ENCODE assay signal across 31 mouse cellular contexts in the genomic region with DNA sequence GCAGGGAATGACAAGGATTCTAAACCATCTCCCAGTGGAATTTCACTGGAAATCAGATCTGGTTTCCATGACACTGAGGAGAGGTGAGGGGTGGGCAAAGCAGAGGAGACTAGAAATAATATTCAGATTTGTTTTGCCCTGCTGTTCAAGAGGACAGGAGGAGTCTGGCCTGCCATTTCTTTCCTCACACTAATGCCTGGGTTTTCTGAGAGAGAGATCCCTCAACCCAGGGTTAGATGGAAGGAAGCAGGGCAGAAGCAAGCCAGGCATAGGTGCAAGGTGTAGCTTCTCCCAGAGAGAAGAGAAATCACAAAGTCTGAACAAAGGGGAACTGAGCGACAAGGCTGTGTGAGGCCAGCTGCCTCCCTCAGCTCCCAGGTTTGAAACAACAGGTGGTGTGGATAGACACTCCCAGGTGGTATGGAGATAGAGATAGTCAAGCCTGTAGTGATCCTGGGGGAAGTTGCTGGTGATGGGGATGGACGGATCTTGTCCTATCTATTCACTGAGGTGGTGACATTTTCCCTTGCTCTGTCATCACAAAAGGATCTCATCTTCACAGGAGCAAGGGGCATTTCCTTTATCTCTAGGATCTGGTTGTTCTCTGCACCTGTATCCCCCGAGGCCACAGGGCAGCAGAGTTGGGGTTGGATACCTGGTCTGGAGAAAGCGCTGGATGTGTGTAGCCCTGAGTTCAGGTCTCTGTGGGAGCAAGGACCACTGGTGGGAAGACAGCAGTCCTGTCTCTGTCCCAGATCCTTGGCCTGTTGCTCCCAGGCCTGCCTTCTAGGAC. TPM values are rescaled to one million over a fixed set of nuclear protein-coding genes. Genes with fewer than 3 reads are reported as not detected.
DNase-seq lines count a peak whose midpoint lies in the region; ATAC-seq and TF ChIP-seq lines count a peak whose summit lies in the region.
"Had no signal": no experiment of that assay in that cellular context is flagged by ENCODE, and none has a peak within 500 bp of the region (broad histone marks: within the 10 kb centered on the region; RNA-seq: fewer than 3 reads in every experiment).

No protein-coding gene starts in this region.

- ATAC-seq in midbrain, postnatal 0 days (ENCODE audit: low FRiP score) = no peak
- ATAC-seq in midbrain, embryonic 16.5 days = no peak
- ATAC-seq: forebrain, embryonic 14.5 days; forebrain, postnatal 0 days; hindbrain, postnatal 0 days had no signal

- no peaks in the 10 kb centered on the region for H3K36me3 ChIP-seq in midbrain, postnatal 0 days (ENCODE audit: insufficient read depth, low read length)
- no peaks in the 10 kb centered on the region for H3K36me3 ChIP-seq in midbrain, embryonic 16.5 days (ENCODE audit: control insufficient read depth, insufficient read depth, low read length)
- H3K36me3 ChIP-seq in embryonic facial prominence, embryonic 10.5 days (replicated peaks) = no peaks in the 10 kb centered on the region
- H3K36me3 ChIP-seq: embryonic facial prominence, embryonic 12.5 days; embryonic facial prominence, embryonic 15.5 days; heart, embryonic 12.5 days; heart, embryonic 15.5 days had no signal

- H3K9ac ChIP-seq in midbrain, postnatal 0 days (replicated peaks; ENCODE audit: low read length, poor library complexity, severe bottlenecking) = no peak overlapping the region
- no peak overlapping the region for H3K9ac ChIP-seq in midbrain, embryonic 16.5 days (ENCODE audit: low read depth, low read length)
- H3K9ac ChIP-seq: embryonic facial prominence, embryonic 12.5 days; embryonic facial prominence, embryonic 15.5 days; forebrain, postnatal 0 days; heart, embryonic 12.5 days; heart, embryonic 15.5 days; hindbrain, embryonic 14.5 days had no signal

- no peaks in the 10 kb centered on the region for H3K4me1 ChIP-seq in midbrain, postnatal 0 days (ENCODE audit: insufficient read depth, low read length)
- no peaks in the 10 kb centered on the region for H3K4me1 ChIP-seq in midbrain, embryonic 16.5 days (ENCODE audit: control insufficient read depth, insufficient read depth, low read length)
- peaks cover 8% of the 10 kb centered on the region for H3K4me1 ChIP-seq in embryonic facial prominence, embryonic 10.5 days
- H3K4me1 ChIP-seq: embryonic facial prominence, embryonic 12.5 days; heart, embryonic 12.5 days; heart, embryonic 15.5 days had no signal

- no peak for TF ChIP-seq CTCF in midbrain, postnatal 0 days (IDR thresholded peaks at IDR 0.05)

- WGBS in midbrain, postnatal 0 days = 79% methylated on average over 4 of the region's 4 CpGs
- 79% methylated on average over 4 of the region's 4 CpGs for WGBS in midbrain, embryonic 16.5 days
- WGBS in embryonic facial prominence, embryonic 10.5 days = 80% methylated on average over 4 of the region's 4 CpGs

- H3K9me3 ChIP-seq in midbrain, postnatal 0 days (ENCODE audit: low read length) = no peaks in the 10 kb centered on the region
- no peaks in the 10 kb centered on the region; the same call in 1 of the 2 replicates for H3K9me3 ChIP-seq in midbrain, embryonic 16.5 days (replicated peaks; ENCODE audit: control insufficient read depth, low read length, poor library complexity, severe bottlenecking)
- no peaks in the 10 kb centered on the region for H3K9me3 ChIP-seq in embryonic facial prominence, embryonic 10.5 days
- H3K9me3 ChIP-seq: embryonic facial prominence, embryonic 12.5 days; embryonic facial prominence, embryonic 15.5 days; heart, embryonic 15.5 days had no signal

- no peaks in the 10 kb centered on the region for H3K27me3 ChIP-seq in midbrain, postnatal 0 days (ENCODE audit: insufficient read depth, low read length)
- no peaks in the 10 kb centered on the region for H3K27me3 ChIP-seq in midbrain, embryonic 16.5 days (ENCODE audit: control insufficient read depth, insufficient read depth, low read depth, low read length)
- no peaks in the 10 kb centered on the region for H3K27me3 ChIP-seq in embryonic facial prominence, embryonic 10.5 days (replicated peaks; ENCODE audit: low read depth, poor library complexity, severe bottlenecking)
- H3K27me3 ChIP-seq: embryonic facial prominence, embryonic 12.5 days; embryonic facial prominence, embryonic 15.5 days; heart, embryonic 12.5 days; heart, embryonic 15.5 days had no signal

- H3K4me2 ChIP-seq in midbrain, postnatal 0 days (ENCODE audit: low read depth, low read length, poor library complexity, severe bottlenecking) = no peak overlapping the region
- H3K4me2 ChIP-seq in midbrain, embryonic 16.5 days (ENCODE audit: low read length) = no peak overlapping the region
- H3K4me2 ChIP-seq: embryonic facial prominence, embryonic 12.5 days; embryonic facial prominence, embryonic 15.5 days; heart, embryonic 12.5 days; heart, embryonic 15.5 days; hindbrain, embryonic 14.5 days had no signal

- no peak overlapping the region for H3K4me3 ChIP-seq in midbrain, postnatal 0 days (ENCODE audit: low read depth, low read length)
- H3K4me3 ChIP-seq in midbrain, embryonic 16.5 days (ENCODE audit: low read depth, low read length) = no peak overlapping the region
- no peak overlapping the region for H3K4me3 ChIP-seq in embryonic facial prominence, embryonic 10.5 days
- H3K4me3 ChIP-seq: embryonic facial prominence, embryonic 12.5 days; embryonic facial prominence, embryonic 15.5 days; gastrocnemius, adult 2 months; heart, embryonic 12.5 days; heart, embryonic 15.5 days had no signal

- H3K27ac ChIP-seq in midbrain, postnatal 0 days (ENCODE audit: low read depth, low read length) = 0 out of 2 replicates have a peak overlapping the region, but pooled peaks have one; percentile 26
- H3K27ac ChIP-seq in midbrain, embryonic 16.5 days (ENCODE audit: low read length) = no peak overlapping the region
- H3K27ac ChIP-seq in embryonic facial prominence, embryonic 10.5 days (replicated peaks) = no peak overlapping the region
- H3K27ac ChIP-seq: embryonic facial prominence, embryonic 12.5 days; embryonic facial prominence, embryonic 15.5 days; gastrocnemius, adult 2 months; heart, embryonic 15.5 days; hindbrain, embryonic 14.5 days; hindbrain, postnatal 0 days had no signal

- no peak for DNase-seq in midbrain, postnatal 0 days (ENCODE audit: low spot score)
- peak; percentile 42 for DNase-seq in thymus, postnatal 0 days (ENCODE audit: low spot score)
- no peak for DNase-seq in thymus, postnatal 10 days (ENCODE audit: low spot score in 2 of 2)
- peak; percentile 67 for DNase-seq in thymus, postnatal 25 days
- no peak for DNase-seq in adrenal gland, postnatal 10 days
- no peak for DNase-seq in embryonic facial prominence, embryonic 10.5 days (ENCODE audit: low spot score)
- DNase-seq: adrenal gland, adult 8-10 months; adrenal gland, postnatal 36 days; cerebellum, adult 18-20 months; cerebellum, adult 9-10 months; cerebellum, postnatal 14 days; forebrain, postnatal 0 days; gastrocnemius, adult 2 months; gastrocnemius, postnatal 14 days; heart, adult 11 months; heart, postnatal 14 days; heart, postnatal 4 days had no signal

RNA-seq across cellular contexts. Expression of gene Fam240a, which starts 8.6 kb away (rescaled TPM):
- total RNA-seq in midbrain, postnatal 0 days (2014; rRNA removed) = not detected in 2 replicates
- polyA plus RNA-seq in midbrain, postnatal 0 days (2015; fragmentation: Nextera tagmentation; extraction: Ambion mirVana) = not detected in 2 replicates
- not detected in 2 replicates for polyA plus RNA-seq in midbrain, embryonic 16.5 days (2015; fragmentation: Nextera tagmentation; extraction: Ambion mirVana)
- polyA plus RNA-seq in thymus, postnatal 0 days (2015; fragmentation: Nextera tagmentation; extraction: Ambion mirVana) = 0.67 and 0.82 TPM in 2 replicates
- total RNA-seq in adrenal gland, postnatal 10 days (2021) = not detected
- polyA plus RNA-seq in embryonic facial prominence, embryonic 10.5 days (2016; fragmentation: Nextera tagmentation; extraction: Ambion mirVana) = not detected in 2 replicates
- total RNA-seq: adrenal gland, adult 8-10 months; adrenal gland, postnatal 36 days; forebrain, postnatal 0 days; heart, postnatal 14 days; heart, postnatal 4 days; hindbrain, postnatal 0 days; MEL had no signal
- polyA plus RNA-seq: C2C12; embryonic facial prominence, embryonic 12.5 days; embryonic facial prominence, embryonic 15.5 days; forebrain, embryonic 11.5 days; forebrain, embryonic 14.5 days; frontal cortex, adult 2 months; heart, embryonic 12.5 days; heart, embryonic 15.5 days; hindbrain, embryonic 11.5 days; hindbrain, embryonic 14.5 days; hindbrain, postnatal 0 days had no signal

RNA-seq across cellular contexts. Expression of gene Tmie, which starts 28.1 kb away (rescaled TPM):
- 3.7 and 7.6 TPM in 2 replicates for total RNA-seq in midbrain, postnatal 0 days (2014; rRNA removed)
- 6.6 and 7.6 TPM in 2 replicates for polyA plus RNA-seq in midbrain, postnatal 0 days (2015; fragmentation: Nextera tagmentation; extraction: Ambion mirVana)
- polyA plus RNA-seq in midbrain, embryonic 16.5 days (2015; fragmentation: Nextera tagmentation; extraction: Ambion mirVana) = 4.0 and 5.7 TPM in 2 replicates
- polyA plus RNA-seq in thymus, postnatal 0 days (2015; fragmentation: Nextera tagmentation; extraction: Ambion mirVana) = 6.2 and 7.1 TPM in 2 replicates
- total RNA-seq in adrenal gland, postnatal 10 days (2021) = 1 to 10 TPM; 1.9 to 5.6 TPM
- polyA plus RNA-seq in embryonic facial prominence, embryonic 10.5 days (2016; fragmentation: Nextera tagmentation; extraction: Ambion mirVana) = 0.31 and 0.60 TPM in 2 replicates
- total RNA-seq: MEL had no signal
- polyA plus RNA-seq: C2C12 had no signal

RNA-seq across cellular contexts. Expression of gene Als2cl, which starts 28.4 kb away (rescaled TPM):
- 5.8 and 9.0 TPM in 2 replicates for total RNA-seq in midbrain, postnatal 0 days (2014; rRNA removed)
- polyA plus RNA-seq in midbrain, postnatal 0 days (2015; fragmentation: Nextera tagmentation; extraction: Ambion mirVana) = 1.2 and 1.6 TPM in 2 replicates
- polyA plus RNA-seq in midbrain, embryonic 16.5 days (2015; fragmentation: Nextera tagmentation; extraction: Ambion mirVana) = 2.5 and 2.7 TPM in 2 replicates
- 3.7 and 4.9 TPM in 2 replicates for polyA plus RNA-seq in thymus, postnatal 0 days (2015; fragmentation: Nextera tagmentation; extraction: Ambion mirVana)
- 10 to 100 TPM; 16.4 to 18.2 TPM for total RNA-seq in adrenal gland, postnatal 10 days (2021)
- polyA plus RNA-seq in embryonic facial prominence, embryonic 10.5 days (2016; fragmentation: Nextera tagmentation; extraction: Ambion mirVana) = 1.5 and 2.1 TPM in 2 replicates
- total RNA-seq: MEL had no signal

RNA-seq across cellular contexts. Expression of gene Tdgf1, which starts 37.9 kb away (rescaled TPM):
- total RNA-seq in midbrain, postnatal 0 days (2014; rRNA removed) = not detected in 2 replicates
- not detected in 2 replicates for polyA plus RNA-seq in midbrain, postnatal 0 days (2015; fragmentation: Nextera tagmentation; extraction: Ambion mirVana)
- not detected in 2 replicates for polyA plus RNA-seq in midbrain, embryonic 16.5 days (2015; fragmentation: Nextera tagmentation; extraction: Ambion mirVana)
- polyA plus RNA-seq in thymus, postnatal 0 days (2015; fragmentation: Nextera tagmentation; extraction: Ambion mirVana) = 0.52 and 0.69 TPM in 2 replicates
- not detected for total RNA-seq in adrenal gland, postnatal 10 days (2021)
- polyA plus RNA-seq in embryonic facial prominence, embryonic 10.5 days (2016; fragmentation: Nextera tagmentation; extraction: Ambion mirVana) = not detected in 2 replicates
- total RNA-seq: adrenal gland, postnatal 36 days; forebrain, postnatal 0 days; gastrocnemius, adult 2 months; gastrocnemius, postnatal 14 days; gastrocnemius, postnatal 4 days; heart, postnatal 4 days; hindbrain, postnatal 0 days; MEL had no signal
- polyA plus RNA-seq: C2C12; embryonic facial prominence, embryonic 12.5 days; forebrain, embryonic 11.5 days; forebrain, embryonic 14.5 days; heart, embryonic 12.5 days; heart, embryonic 15.5 days; hindbrain, embryonic 11.5 days had no signal

RNA-seq across cellular contexts. Expression of gene Lrrc2, which starts 43.3 kb away (rescaled TPM):
- 0.28 and 0.93 TPM in 2 replicates for total RNA-seq in midbrain, postnatal 0 days (2014; rRNA removed)
- polyA plus RNA-seq in midbrain, postnatal 0 days (2015; fragmentation: Nextera tagmentation; extraction: Ambion mirVana) = 1.1 TPM in 2 replicates
- 0.29 and 1.2 TPM in 2 replicates for polyA plus RNA-seq in midbrain, embryonic 16.5 days (2015; fragmentation: Nextera tagmentation; extraction: Ambion mirVana)
- polyA plus RNA-seq in thymus, postnatal 0 days (2015; fragmentation: Nextera tagmentation; extraction: Ambion mirVana) = 0.08 and 0.38 TPM in 2 replicates
- 1 to 10 TPM; 2.2 to 5.4 TPM for total RNA-seq in adrenal gland, postnatal 10 days (2021)
- 0.14 and 0.15 TPM in 2 replicates for polyA plus RNA-seq in embryonic facial prominence, embryonic 10.5 days (2016; fragmentation: Nextera tagmentation; extraction: Ambion mirVana)
- total RNA-seq: MEL had no signal

Comparison
In these comparisons a context has a peak if more than half of its experiments do, and no peak if none do; other contexts are left out.
1. DNase-seq: peak in thymus, postnatal 0 days (single experiment) and thymus, postnatal 25 days (single experiment); none in midbrain, postnatal 0 days (single experiment), thymus, postnatal 10 days (0 of 2), adrenal gland, postnatal 10 days (single experiment) and embryonic facial prominence, embryonic 10.5 days (single experiment).